Mouse (Mus musculus) liver, embryonic 13.5 days (tissue): ENCODE data around the gene Vps26a. TPM values are rescaled to one million over a fixed set of nuclear protein-coding genes. Genes with fewer than 3 reads are reported as not detected.

ENCODE experiments used
- ATAC-seq: fragments of 200-750 bp; cut with Nextera tagmentation; 2 replicates; pipeline ENCODE4 v1.8.0; 2017; ENCODE audit warnings: low read depth, mild to moderate bottlenecking, moderate number of reproducible peaks, moderate library complexity
- DNase-seq: peaks from one replicate; pipeline ENCODE4 v3.0.0; 2022
- H3K27ac ChIP-seq: fragments of 300-500 bp; sonication (generic); 2 replicates; pipeline ENCODE4 v1.5.1; 2015; ENCODE audit warnings: moderate library complexity, mild to moderate bottlenecking, inconsistent platforms
- H3K27me3 ChIP-seq: fragments of 300-500 bp; sonication (generic); 2 replicates; pipeline ENCODE4 v1.6.1; 2015; ENCODE audit warnings: mild to moderate bottlenecking, inconsistent platforms
- H3K36me3 ChIP-seq: fragments of 300-500 bp; sonication (generic); 2 replicates; pipeline ENCODE4 v1.6.1; 2015; ENCODE audit warnings: mild to moderate bottlenecking, inconsistent platforms
- H3K4me1 ChIP-seq: fragments of 300-500 bp; sonication (generic); replicated peaks from 2 replicates; pipeline ENCODE4 v1.6.1; 2015; ENCODE audit warnings: inconsistent platforms
- H3K4me2 ChIP-seq: fragments of 300-500 bp; sonication (generic); 2 replicates; pipeline ENCODE4 v1.6.1; 2015; ENCODE audit warnings: inconsistent platforms, mild to moderate bottlenecking, moderate library complexity
- H3K4me3 ChIP-seq: fragments of 300-500 bp; sonication (generic); replicated peaks from 2 replicates; pipeline ENCODE4 v1.5.1; 2015; ENCODE audit warnings: mild to moderate bottlenecking, inconsistent platforms
- H3K9ac ChIP-seq: fragments of 300-500 bp; sonication (generic); 2 replicates; pipeline ENCODE4 v1.6.1; 2015; ENCODE audit warnings: mild to moderate bottlenecking, inconsistent platforms
- H3K9me3 ChIP-seq: fragments of 300-500 bp; sonication (generic); replicated peaks from 2 replicates; pipeline ENCODE4 v1.6.1; 2016; ENCODE audit warnings: inconsistent platforms
- WGBS: fragments of 180-500 bp; shearing (Covaris S2); methylation state at CpG from one replicate; pipeline ENCODE4 v1.1.7; 2015; ENCODE audit not compliant: insufficient replicate concordance; 5-methylcytosine and 5-hydroxymethylcytosine counted together
- polyA plus RNA-seq: library from polyadenylated mRNA; unstranded; fragments of >200 nt; fragmentation: Nextera tagmentation; extraction: Ambion mirVana; gene quantifications from 2 replicates; pipeline ENCODE4 v1.2.1, GENCODE M21; 2015

Gene Vps26a
- polyA plus RNA-seq, 1 experiment from 2014 or later: 49.1 TPM

DNA sequence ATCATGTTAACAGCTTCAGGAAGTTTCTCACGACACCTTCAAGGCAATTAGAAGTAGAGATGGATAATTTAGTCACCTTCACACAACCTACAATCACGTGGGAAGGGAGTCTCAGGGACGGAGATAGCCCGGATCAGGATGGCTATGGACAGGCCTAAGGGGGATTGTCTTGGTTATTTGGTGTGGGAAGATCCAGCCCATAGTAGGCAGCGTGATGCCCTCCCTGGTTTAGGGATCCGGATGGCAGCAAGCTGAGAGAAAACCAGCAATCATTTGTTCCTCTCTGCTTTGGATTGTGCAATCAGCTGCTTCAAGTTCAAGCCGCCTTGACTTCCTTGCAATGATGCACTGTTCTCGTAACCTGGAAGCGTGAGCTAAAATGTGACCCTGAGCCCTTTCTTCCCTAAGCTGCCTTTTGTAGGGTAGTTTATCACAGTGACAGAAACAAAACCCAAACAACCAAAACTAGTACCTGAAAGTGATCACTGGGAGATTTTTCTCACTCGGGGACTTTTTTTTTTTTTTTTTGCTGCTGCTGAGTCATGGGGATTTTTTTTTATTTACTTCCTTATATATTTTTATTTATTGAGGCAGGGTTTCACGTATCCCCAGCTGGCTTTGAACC is 22.5 kb upstream of the Vps26a start:
- Histone ChIP-seq H3K9me3 (no peaks in the 10 kb centered on the region), H3K9ac (no peak overlapping the region), H3K27me3 (0 out of 2 replicates have a peak, but pooled peaks cover 7% of the 10 kb centered on the region), H3K4me1 (peaks cover 56% of the 10 kb centered on the region), H3K27ac (0 out of 2 replicates have a peak overlapping the region, but pooled peaks have one; percentile 51), H3K4me2 (peak overlapping the region; percentile 80), H3K36me3 (no peaks in the 10 kb centered on the region), H3K4me3 (peak overlapping the region; percentile 54; the same call in 1 of the 2 replicates)
- WGBS: 37% methylated on average over 11 of the region's 11 CpGs
- no peak for ATAC-seq
- DNase-seq: no peak

DNA sequence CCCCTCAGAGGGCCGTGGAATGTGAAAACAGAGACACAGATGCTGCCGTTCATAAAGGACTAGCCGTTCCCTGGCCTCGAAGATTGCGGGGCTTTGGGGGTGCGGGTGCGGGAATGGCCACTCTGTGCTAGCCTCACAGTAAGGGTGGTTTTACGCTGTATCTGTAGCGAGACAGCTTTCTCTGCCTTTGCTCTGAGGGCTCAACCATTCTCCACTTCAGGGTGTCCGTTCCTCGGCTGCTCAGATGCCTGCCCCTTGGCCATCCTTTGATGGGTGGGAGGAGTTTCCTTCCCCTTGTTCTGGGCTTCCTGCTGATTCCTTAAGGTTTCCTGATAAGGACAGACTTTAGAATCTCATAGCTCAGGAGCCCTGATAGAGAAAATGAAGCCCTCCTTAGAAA is 21.9 kb upstream of the Vps26a start:
- Histone ChIP-seq H3K27me3 (0 out of 2 replicates have a peak, but pooled peaks cover 7% of the 10 kb centered on the region), H3K9ac (peak overlapping the region; percentile 69), H3K27ac (peak overlapping the region; percentile 55; the same call in 1 of the 2 replicates), H3K9me3 (no peaks in the 10 kb centered on the region), H3K36me3 (no peaks in the 10 kb centered on the region), H3K4me2 (peak overlapping the region; percentile 80), H3K4me3 (peak overlapping the region; percentile 54), H3K4me1 (peaks cover 63% of the 10 kb centered on the region)
- WGBS: 2% methylated on average over 11 of the region's 11 CpGs
- ATAC-seq: no peak
- no peak for DNase-seq

- H3K4me1 ChIP-seq: peaks cover 70% of the 10 kb centered on the region
- H3K9me3 ChIP-seq: no peaks in the 10 kb centered on the region
- ATAC-seq: peak; percentile 41; the same call in 1 of the 2 replicates
- 0 out of 2 replicates have a peak, but pooled peaks cover 7% of the 10 kb centered on the region for H3K27me3 ChIP-seq
- peak overlapping the region; percentile 80 for H3K4me2 ChIP-seq
- WGBS: 3% methylated on average over 18 of the region's 18 CpGs
- DNase-seq: no peak
- H3K9ac ChIP-seq: peak overlapping the region; percentile 69
- peak overlapping the region; percentile 76 for H3K27ac ChIP-seq
- peak overlapping the region; percentile 54 for H3K4me3 ChIP-seq
- no peaks in the 10 kb centered on the region for H3K36me3 ChIP-seq
Measured at GRCm38 (mm10) chr10:62507591-62508308, 21.1 kb upstream of the Vps26a start.

GRCm38 (mm10) chr10:62507071-62507470 is 20.5 kb upstream of the Vps26a start:
- H3K9ac ChIP-seq: peak overlapping the region; percentile 69
- peak overlapping the region; percentile 80 for H3K4me2 ChIP-seq
- DNase-seq (no peak), ATAC-seq (no peak)
- H3K27me3 ChIP-seq: 0 out of 2 replicates have a peak, but pooled peaks cover 7% of the 10 kb centered on the region
- H3K9me3 ChIP-seq: no peaks in the 10 kb centered on the region
- H3K36me3 ChIP-seq: no peaks in the 10 kb centered on the region
- H3K4me3 ChIP-seq: peak overlapping the region; percentile 54
- peak overlapping the region; percentile 82 for H3K27ac ChIP-seq
- 69% methylated on average over 4 of the region's 4 CpGs for WGBS
- peaks cover 77% of the 10 kb centered on the region for H3K4me1 ChIP-seq

DNA sequence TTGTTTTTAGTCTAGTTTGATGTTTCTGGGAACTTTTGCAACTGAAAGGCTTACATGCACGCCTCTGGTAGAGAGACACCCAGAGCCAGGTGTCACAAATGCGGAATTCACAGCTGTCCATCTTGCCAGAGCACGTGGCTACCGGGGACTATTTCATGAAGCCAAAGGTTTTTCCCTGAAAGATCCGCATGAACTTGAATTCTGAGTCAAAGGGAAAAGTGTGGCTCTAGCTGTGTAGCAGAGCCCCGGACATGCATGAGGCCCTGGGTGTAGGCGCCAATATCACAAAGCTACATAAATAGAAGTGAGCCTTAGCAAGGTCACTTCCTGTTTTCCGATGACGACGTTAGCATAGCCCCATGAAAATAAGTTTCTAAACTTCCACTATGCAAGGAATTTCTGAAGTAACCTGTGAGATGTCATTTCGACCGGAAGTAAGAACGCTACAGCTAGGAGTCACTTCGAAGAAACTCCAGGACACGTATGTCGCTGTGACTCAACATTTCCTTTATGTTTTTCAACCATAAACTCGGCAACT is 19.5 kb upstream of the Vps26a start:
- H3K27me3 ChIP-seq: 0 out of 2 replicates have a peak, but pooled peaks cover 7% of the 10 kb centered on the region
- H3K9me3 ChIP-seq: no peaks in the 10 kb centered on the region
- peak; percentile 45 for ATAC-seq
- peaks cover 79% of the 10 kb centered on the region for H3K4me1 ChIP-seq
- no peak for DNase-seq
- H3K27ac ChIP-seq: peak overlapping the region; percentile 82
- H3K4me3 ChIP-seq: peak overlapping the region; percentile 54
- no peaks in the 10 kb centered on the region for H3K36me3 ChIP-seq
- WGBS: 22% methylated on average over 17 of the region's 17 CpGs
- peak overlapping the region; percentile 80 for H3K4me2 ChIP-seq
- peak overlapping the region; percentile 49 for H3K9ac ChIP-seq

DNA sequence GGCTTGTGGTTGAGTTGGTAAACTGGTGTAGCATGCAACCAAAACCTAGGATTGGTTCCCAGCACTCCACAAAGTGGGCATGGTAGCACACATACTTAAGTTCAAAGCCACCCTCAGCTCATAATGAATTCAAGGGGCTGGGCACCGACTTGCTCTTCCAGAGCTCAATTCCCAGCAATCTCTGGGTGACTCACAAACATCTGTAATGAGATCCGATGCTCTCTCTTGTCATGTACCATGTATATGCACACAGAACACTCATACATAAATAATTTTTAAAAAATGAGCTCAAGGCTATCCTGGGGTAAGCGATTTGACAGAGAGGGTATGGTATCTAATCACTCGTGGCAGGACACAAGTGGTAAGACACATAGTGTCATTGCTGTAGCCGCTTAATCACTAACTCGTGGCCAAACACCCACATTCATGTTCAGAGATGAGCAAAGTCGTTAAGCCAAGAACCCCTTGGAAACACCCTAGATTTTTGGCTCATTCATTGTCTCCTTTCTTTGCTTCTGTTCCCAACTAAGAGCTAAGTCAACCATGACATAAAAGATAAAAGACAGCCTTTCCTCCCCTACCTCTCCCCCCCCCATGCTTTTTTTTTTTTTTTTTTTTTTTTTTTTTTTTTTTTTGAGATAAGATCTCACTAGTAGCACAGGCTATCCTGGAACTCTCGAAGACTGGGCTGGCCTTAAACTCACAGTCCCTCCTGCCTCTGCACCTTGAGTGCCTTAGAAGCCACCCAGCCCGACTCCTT is 18.8 kb upstream of the Vps26a start:
- Histone ChIP-seq H3K4me2 (peak overlapping the region; percentile 80), H3K4me3 (peak overlapping the region; percentile 54; the same call in 1 of the 2 replicates), H3K27me3 (0 out of 2 replicates have a peak, but pooled peaks cover 7% of the 10 kb centered on the region), H3K4me1 (peaks cover 83% of the 10 kb centered on the region), H3K27ac (peak overlapping the region; percentile 82), H3K9ac (0 out of 2 replicates have a peak overlapping the region, but pooled peaks have one; percentile 49), H3K36me3 (no peaks in the 10 kb centered on the region), H3K9me3 (no peaks in the 10 kb centered on the region)
- ATAC-seq (no peak), DNase-seq (no peak)
- WGBS: 38% methylated on average over 9 of the region's 9 CpGs

DNA sequence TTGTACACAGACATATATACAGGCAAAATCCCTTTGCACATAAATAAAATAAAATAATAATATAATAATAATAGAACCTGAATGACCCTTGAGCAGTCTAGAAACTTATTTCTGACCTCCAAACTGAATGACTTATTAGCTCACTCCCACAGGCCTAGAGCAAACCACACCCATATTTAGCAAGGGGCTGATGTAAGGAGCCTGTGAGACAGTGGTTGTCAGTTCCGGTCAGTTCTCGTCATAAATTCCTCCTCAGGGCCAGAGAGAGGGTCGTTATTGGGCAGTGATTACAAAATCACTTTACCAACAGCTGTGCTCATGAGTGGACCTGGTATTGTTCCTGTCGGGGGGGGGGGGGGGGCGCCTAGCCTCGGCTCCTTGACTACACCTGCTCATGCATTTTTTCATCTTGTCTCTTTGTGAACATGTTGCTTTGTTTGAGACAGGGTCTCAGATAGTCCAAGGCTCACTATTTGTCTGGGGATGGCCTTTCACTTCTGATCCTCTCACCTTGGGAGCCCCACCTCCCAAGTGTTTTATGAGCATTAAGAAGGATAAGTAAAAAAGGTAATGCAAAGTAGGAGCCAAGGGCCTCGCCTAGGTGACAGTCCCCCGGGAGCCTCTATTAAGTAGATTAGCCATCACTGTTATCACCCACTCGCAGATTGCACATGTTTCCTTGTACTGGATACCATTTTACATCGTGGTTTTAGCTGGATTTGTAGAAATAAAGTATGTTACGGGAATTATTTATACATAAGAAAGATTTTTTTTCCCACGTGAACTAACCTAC is 17.4 kb upstream of the Vps26a start:
- Histone ChIP-seq H3K9me3 (no peaks in the 10 kb centered on the region), H3K4me1 (peaks cover 83% of the 10 kb centered on the region), H3K4me3 (peak overlapping the region; percentile 23; the same call in 1 of the 2 replicates), H3K27ac (peak overlapping the region; percentile 82), H3K9ac (peak overlapping the region; percentile 51), H3K27me3 (0 out of 2 replicates have a peak, but pooled peaks cover 4% of the 10 kb centered on the region), H3K4me2 (peak overlapping the region; percentile 61), H3K36me3 (no peaks in the 10 kb centered on the region)
- DNase-seq (no peak), ATAC-seq (peak; percentile 63)
- WGBS: 15% methylated on average over 12 of the region's 12 CpGs

- DNase-seq (no peak), ATAC-seq (no peak)
- Histone ChIP-seq H3K27ac (peak overlapping the region; percentile 82), H3K9me3 (no peaks in the 10 kb centered on the region), H3K4me2 (peak overlapping the region; percentile 61), H3K36me3 (no peaks in the 10 kb centered on the region), H3K4me3 (peak overlapping the region; percentile 23; the same call in 1 of the 2 replicates), H3K4me1 (peaks cover 76% of the 10 kb centered on the region), H3K27me3 (no peaks in the 10 kb centered on the region), H3K9ac (peak overlapping the region; percentile 51)
- 12% methylated on average over 4 of the region's 4 CpGs for WGBS
Measured at GRCm38 (mm10) chr10:62503353-62503752, 16.7 kb upstream of the Vps26a start.

- peaks cover 64% of the 10 kb centered on the region for H3K4me1 ChIP-seq
- ATAC-seq (no peak), DNase-seq (no peak)
- H3K36me3 ChIP-seq: no peaks in the 10 kb centered on the region
- 69% methylated on average over 7 of the region's 7 CpGs for WGBS
- no peak overlapping the region for H3K9ac ChIP-seq
- no peak overlapping the region; the same call in 1 of the 2 replicates for H3K27ac ChIP-seq
- no peak overlapping the region for H3K4me3 ChIP-seq
- H3K4me2 ChIP-seq: no peak overlapping the region
- no peaks in the 10 kb centered on the region for H3K9me3 ChIP-seq
- H3K27me3 ChIP-seq: no peaks in the 10 kb centered on the region
Measured at GRCm38 (mm10) chr10:62501951-62502350, 15.3 kb upstream of the Vps26a start.

DNA sequence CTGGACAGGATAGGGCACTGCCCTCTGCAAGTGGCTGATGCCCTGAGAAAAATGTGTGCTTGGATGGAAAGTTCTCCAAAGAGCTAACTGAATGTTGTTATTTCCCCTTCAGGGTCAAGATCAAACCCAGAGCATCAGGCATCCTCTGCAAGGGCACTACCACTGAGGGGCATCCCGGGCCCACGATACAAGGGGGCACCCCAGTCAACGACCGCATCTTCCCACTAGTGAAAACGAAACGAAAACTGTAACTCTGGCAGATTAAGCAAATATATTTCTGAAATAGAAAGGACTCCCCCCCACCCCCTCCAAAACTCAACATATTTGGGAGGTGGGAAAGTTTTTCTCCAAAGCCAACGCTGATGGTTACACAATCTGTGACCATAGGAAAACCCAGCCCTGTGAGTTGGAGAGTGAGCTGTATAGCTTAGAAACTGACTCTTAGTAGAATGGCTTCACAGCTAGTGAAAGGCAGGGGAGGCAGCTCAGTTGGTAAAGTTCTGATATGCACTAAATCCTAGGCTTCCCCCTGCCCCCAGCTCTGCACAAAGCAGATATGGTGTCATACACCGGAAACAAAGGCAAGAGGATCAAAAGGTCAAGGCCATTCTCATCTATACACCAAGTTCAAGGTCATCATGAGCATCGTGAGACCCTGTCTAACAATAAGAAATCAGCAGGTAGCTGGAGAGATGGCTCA is 14.5 kb upstream of the Vps26a start:
- H3K36me3 ChIP-seq: no peaks in the 10 kb centered on the region
- no peak overlapping the region for H3K9ac ChIP-seq
- H3K9me3 ChIP-seq: no peaks in the 10 kb centered on the region
- H3K4me3 ChIP-seq: no peak overlapping the region
- H3K27me3 ChIP-seq: no peaks in the 10 kb centered on the region
- no peak for ATAC-seq
- no peak for DNase-seq
- peaks cover 56% of the 10 kb centered on the region for H3K4me1 ChIP-seq
- peak overlapping the region; percentile 31 for H3K27ac ChIP-seq
- 63% methylated on average over 9 of the region's 9 CpGs for WGBS
- 0 out of 2 replicates have a peak overlapping the region, but pooled peaks have one; percentile 19 for H3K4me2 ChIP-seq
